Mouse (Mus musculus) forebrain, embryonic 16.5 days (tissue): ENCODE measurements at regions not wholly inside any gene's neighbourhood (a gene's known extent, or its start where the extent isn't known, plus 50 kb on each side); places are given as distances from the start of the nearest gene placed in this dataset.
A peak's percentile ranks its signal among the peaks of the same experiment; 100 is the strongest.

ENCODE experiments used
- ATAC-seq: fragments of 200-750 bp; cut with Nextera tagmentation; 2 replicates; pipeline ENCODE4 v1.8.0; 2017; ENCODE audit warnings: mild to moderate bottlenecking, moderate library complexity
- H3K27ac ChIP-seq: fragments of 300-500 bp; sonication (generic); 2 replicates; pipeline ENCODE4 v1.5.1; 2014; ENCODE audit warnings: low read length, control low read depth
- H3K27me3 ChIP-seq: fragments of 300-500 bp; sonication (generic); replicated peaks from 2 replicates; pipeline ENCODE4 v1.6.1; 2014; ENCODE audit warnings: low read length; ENCODE audit not compliant: control insufficient read depth, insufficient read depth
- H3K36me3 ChIP-seq: fragments of 300-500 bp; sonication (generic); 2 replicates; pipeline ENCODE4 v1.6.1; 2014; ENCODE audit not compliant: control insufficient read depth, insufficient read depth
- H3K4me1 ChIP-seq: fragments of 300-500 bp; sonication (generic); replicated peaks from 2 replicates; pipeline ENCODE4 v1.6.1; 2014; ENCODE audit warnings: low read length; ENCODE audit not compliant: control insufficient read depth, insufficient read depth
- H3K4me2 ChIP-seq: fragments of 300-500 bp; sonication (generic); 2 replicates; pipeline ENCODE4 v1.6.1; 2014; ENCODE audit warnings: mild to moderate bottlenecking, low read length, control low read depth
- H3K4me3 ChIP-seq: fragments of 300-500 bp; sonication (generic); replicated peaks from 2 replicates; pipeline ENCODE4 v1.5.1; 2014; ENCODE audit warnings: mild to moderate bottlenecking, low read length, control low read depth
- H3K9ac ChIP-seq: fragments of 300-500 bp; sonication (generic); replicated peaks from 2 replicates; pipeline ENCODE4 v1.6.1; 2014; ENCODE audit warnings: low read depth, low read length, control low read depth
- H3K9me3 ChIP-seq: fragments of 300-500 bp; sonication (generic); 2 replicates; pipeline ENCODE4 v1.6.1; 2016; ENCODE audit warnings: low read length; ENCODE audit not compliant: control insufficient read depth
- WGBS: fragments of 180-500 bp; shearing (Covaris S2); extraction: QIAGEN DNeasy Blood & Tissue Kit; methylation state at CpG from one replicate; pipeline ENCODE4 v1.1.7; 2014; 5-methylcytosine and 5-hydroxymethylcytosine counted together

GRCm38 (mm10) chr19:14968283-14968682 is 370.4 kb upstream of the Tle4 start:
- no peak overlapping the region for H3K4me3 ChIP-seq
- H3K27ac ChIP-seq: no peak overlapping the region
- H3K9ac ChIP-seq: no peak overlapping the region
- 64% methylated on average over 3 of the region's 3 CpGs for WGBS
- H3K36me3 ChIP-seq: no peaks in the 10 kb centered on the region
- no peak overlapping the region for H3K4me2 ChIP-seq
- no peaks in the 10 kb centered on the region for H3K27me3 ChIP-seq
- H3K9me3 ChIP-seq: no peaks in the 10 kb centered on the region
- no peaks in the 10 kb centered on the region for H3K4me1 ChIP-seq
- no peak for ATAC-seq

- no peaks in the 10 kb centered on the region for H3K9me3 ChIP-seq
- H3K27me3 ChIP-seq: no peaks in the 10 kb centered on the region; the same call in 1 of the 2 replicates
- H3K9ac ChIP-seq: no peak overlapping the region
- H3K4me1 ChIP-seq: peaks cover 8% of the 10 kb centered on the region
- 82% methylated on average over 19 of the region's 19 CpGs for WGBS
- no peak overlapping the region for H3K4me3 ChIP-seq
- peak; percentile 65; the same call in 1 of the 2 replicates for ATAC-seq
- no peak overlapping the region for H3K27ac ChIP-seq
- no peaks in the 10 kb centered on the region for H3K36me3 ChIP-seq
- no peak overlapping the region for H3K4me2 ChIP-seq
Observed at GRCm38 (mm10) chr19:14957727-14958126, 359.9 kb upstream of the Tle4 start.

- H3K9me3 ChIP-seq: no peaks in the 10 kb centered on the region
- ATAC-seq: 0 out of 2 replicates have a peak, but pooled peaks have one; percentile 28
- H3K27me3 ChIP-seq: no peaks in the 10 kb centered on the region; the same call in 1 of the 2 replicates
- no peak overlapping the region for H3K4me3 ChIP-seq
- H3K27ac ChIP-seq: no peak overlapping the region
- no peak overlapping the region for H3K9ac ChIP-seq
- peaks cover 8% of the 10 kb centered on the region for H3K4me1 ChIP-seq
- 23% methylated on average over 10 of the region's 10 CpGs for WGBS
- H3K36me3 ChIP-seq: no peaks in the 10 kb centered on the region
- no peak overlapping the region for H3K4me2 ChIP-seq
Observed at GRCm38 (mm10) chr19:14957154-14957553, 359.3 kb upstream of the Tle4 start.

- Histone ChIP-seq H3K27me3 (no peaks in the 10 kb centered on the region; the same call in 1 of the 2 replicates), H3K27ac (no peak overlapping the region), H3K4me1 (peaks cover 8% of the 10 kb centered on the region), H3K4me2 (no peak overlapping the region), H3K36me3 (no peaks in the 10 kb centered on the region), H3K9ac (no peak overlapping the region), H3K9me3 (no peaks in the 10 kb centered on the region), H3K4me3 (no peak overlapping the region)
- WGBS: 4% methylated on average over 3 of the region's 3 CpGs
- no peak for ATAC-seq
Observed at GRCm38 (mm10) chr19:14956392-14956791, 358.5 kb upstream of the Tle4 start.

GRCm38 (mm10) chr19:14955969-14956368 is 358.1 kb upstream of the Tle4 start:
- 14% methylated on average over 3 of the region's 3 CpGs for WGBS
- Histone ChIP-seq H3K9me3 (no peaks in the 10 kb centered on the region), H3K27me3 (no peaks in the 10 kb centered on the region; the same call in 1 of the 2 replicates), H3K4me2 (no peak overlapping the region), H3K27ac (no peak overlapping the region), H3K4me1 (peaks cover 8% of the 10 kb centered on the region), H3K9ac (no peak overlapping the region), H3K36me3 (no peaks in the 10 kb centered on the region), H3K4me3 (no peak overlapping the region)
- ATAC-seq: no peak

- Histone ChIP-seq H3K4me3 (no peak overlapping the region), H3K9ac (no peak overlapping the region), H3K4me2 (no peak overlapping the region), H3K27ac (no peak overlapping the region), H3K27me3 (no peaks in the 10 kb centered on the region), H3K4me1 (no peaks in the 10 kb centered on the region; the same call in 1 of the 2 replicates), H3K9me3 (no peaks in the 10 kb centered on the region), H3K36me3 (no peaks in the 10 kb centered on the region)
- WGBS: 45% methylated on average over 9 of the region's 9 CpGs
- peak; percentile 45; the same call in 1 of the 2 replicates for ATAC-seq
Observed at GRCm38 (mm10) chr19:14940207-14940952, 342.5 kb upstream of the Tle4 start.

- H3K4me1 ChIP-seq: no peaks in the 10 kb centered on the region
- no peaks in the 10 kb centered on the region for H3K27me3 ChIP-seq
- H3K36me3 ChIP-seq: no peaks in the 10 kb centered on the region
- no peak overlapping the region for H3K9ac ChIP-seq
- H3K4me3 ChIP-seq: no peak overlapping the region
- ATAC-seq: no peak
- no peak overlapping the region for H3K27ac ChIP-seq
- WGBS: 45% methylated on average over 1 of the region's 1 CpGs
- H3K4me2 ChIP-seq: no peak overlapping the region
- H3K9me3 ChIP-seq: no peaks in the 10 kb centered on the region
Observed at GRCm38 (mm10) chr19:14922238-14922637, 324.4 kb upstream of the Tle4 start.

- 59% methylated on average over 11 of the region's 11 CpGs for WGBS
- Histone ChIP-seq H3K4me2 (no peak overlapping the region), H3K27ac (no peak overlapping the region), H3K36me3 (no peaks in the 10 kb centered on the region), H3K9ac (no peak overlapping the region), H3K9me3 (no peaks in the 10 kb centered on the region), H3K27me3 (no peaks in the 10 kb centered on the region), H3K4me3 (no peak overlapping the region), H3K4me1 (no peaks in the 10 kb centered on the region; the same call in 1 of the 2 replicates)
- ATAC-seq: no peak
Observed at GRCm38 (mm10) chr19:14911056-14911850, 313.4 kb upstream of the Tle4 start.

- H3K27ac ChIP-seq: no peak overlapping the region
- no peak overlapping the region for H3K9ac ChIP-seq
- H3K4me2 ChIP-seq: no peak overlapping the region
- H3K4me1 ChIP-seq: peaks cover 25% of the 10 kb centered on the region
- no peak for ATAC-seq
- H3K4me3 ChIP-seq: no peak overlapping the region
- H3K36me3 ChIP-seq: no peaks in the 10 kb centered on the region
- no peaks in the 10 kb centered on the region for H3K9me3 ChIP-seq
- H3K27me3 ChIP-seq: peaks cover 5% of the 10 kb centered on the region; the same call in 1 of the 2 replicates
- 91% methylated on average over 2 of the region's 2 CpGs for WGBS
Observed at GRCm38 (mm10) chr19:14894875-14895274, 297.0 kb upstream of the Tle4 start.
